Mouse (Mus musculus): ENCODE results near the gene 4930556J24Rik. TPM values are rescaled to one million over a fixed set of nuclear protein-coding genes. Genes with fewer than 3 reads are reported as not detected.

Gene 4930556J24Rik
- total and polyA plus RNA-seq, 3 experiments = 0.31 to 0.47 TPM; not detected in 1

GRCm38 (mm10) chr11:3963610-3964415, 12.8 kb downstream of the 4930556J24Rik start, which contains the start of gene Pes1 (continued):
- TF ChIP-seq TCF12 (IDR thresholded peaks at IDR 0.05; ENCODE audit: low read depth, low read length) (peak; percentile 40), SMC3 (IDR thresholded peaks at IDR 0.05; ENCODE audit: low read depth, low read length) (no peak), USF1 (IDR thresholded peaks at IDR 0.05; ENCODE audit: low read depth, low read length) (peak; percentile 92), MAZ (IDR thresholded peaks at IDR 0.05; ENCODE audit: low read depth, low read length) (peak; percentile 72; the same call in 1 of the 2 replicates), MAX (IDR thresholded peaks at IDR 0.05; ENCODE audit: low read length) (peak; percentile 100)

GRCm38 (mm10) chr11:3963155-3963554, 13.4 kb downstream of the 4930556J24Rik start:
- H3K9me3 ChIP-seq (replicated peaks; ENCODE audit: insufficient read depth, low read length) = no peaks in the 10 kb centered on the region
- H3K9ac ChIP-seq (ENCODE audit: control insufficient read depth, low read depth, low read length, poor library complexity, severe bottlenecking) = peak overlapping the region; percentile 71
- H3K27ac ChIP-seq (ENCODE audit: control insufficient read depth, low read depth, low read length) = peak overlapping the region; percentile 96
- DNase-seq (ENCODE audit: low read depth, low spot score) = no peak
- H3K4me3 ChIP-seq (ENCODE audit: control insufficient read depth in 1 of 2, insufficient read depth in 1 of 2, low read depth in 2 of 2, low read length in 2 of 2) = peak overlapping the region; percentile 37 to 93
- H3K79me2 ChIP-seq (ENCODE audit: control insufficient read depth, insufficient read depth, low read length, poor library complexity) = peaks cover 40% of the 10 kb centered on the region
- H3K27me3 ChIP-seq (ENCODE audit: control insufficient read depth in 1 of 2, insufficient read depth in 2 of 2, low read length in 2 of 2) = peaks cover 0 to 4% of the 10 kb centered on the region in 2 experiments; a peak in 2 of 4 replicates
- peaks cover 8 to 23% of the 10 kb centered on the region in 2 experiments for H3K36me3 ChIP-seq (ENCODE audit: control insufficient read depth in 1 of 2, insufficient read depth in 2 of 2, low read length in 2 of 2)
- TF ChIP-seq CHD1 (IDR thresholded peaks at IDR 0.05; ENCODE audit: low read depth, low read length) (no peak), NRF1 (IDR thresholded peaks at IDR 0.05; ENCODE audit: insufficient read depth, low read depth, low read length, poor library complexity, severe bottlenecking) (no peak), POLR2A (IDR thresholded peaks at IDR 0.05; ENCODE audit: control insufficient read depth in 1 of 2, insufficient read depth in 1 of 2, low read depth in 1 of 2, low read length in 2 of 2, poor library complexity in 1 of 2) (no peak), TAL1 (IDR thresholded peaks at IDR 0.05; ENCODE audit: low read length) (no peak), MAZ (IDR thresholded peaks at IDR 0.05; ENCODE audit: low read depth, low read length) (no peak), HCFC1 (IDR thresholded peaks at IDR 0.05; ENCODE audit: low read depth, low read length) (no peak), CTCF (IDR thresholded peaks at IDR 0.05 in 2 of 3, conservative IDR thresholded peaks at IDR 0.05 in 1 of 3; ENCODE audit: control insufficient read depth in 1 of 3, insufficient read depth in 1 of 3, low read depth in 2 of 3, low read length in 3 of 3, poor library complexity in 1 of 3, severe bottlenecking in 1 of 3) (no peak), ZNF384 (IDR thresholded peaks at IDR 0.05; ENCODE audit: low read depth, low read length) (no peak), POLR2AphosphoS2 (IDR thresholded peaks at IDR 0.05; ENCODE audit: low read length) (no peak), USF2 (IDR thresholded peaks at IDR 0.05; ENCODE audit: borderline replicate concordance in 1 of 2, insufficient read depth in 1 of 2, low read depth in 1 of 2, low read length in 2 of 2) (no peak), ZKSCAN1 (IDR thresholded peaks at IDR 0.05; ENCODE audit: low read depth, low read length) (no peak), JUND (IDR thresholded peaks at IDR 0.05; ENCODE audit: low read depth, low read length) (no peak)
- H3K4me1 ChIP-seq (ENCODE audit: control insufficient read depth in 1 of 2, insufficient read depth in 2 of 2, low read length in 2 of 2) = peaks cover 10 to 19% of the 10 kb centered on the region in 2 experiments

GRCm38 (mm10) chr11:3961761-3962160, 14.8 kb downstream of the 4930556J24Rik start:
- Histone ChIP-seq H3K4me3 (ENCODE audit: control insufficient read depth in 1 of 2, insufficient read depth in 1 of 2, low read depth in 2 of 2, low read length in 2 of 2) (no peak overlapping the region), H3K27ac (ENCODE audit: control insufficient read depth, low read depth, low read length) (no peak overlapping the region), H3K79me2 (ENCODE audit: control insufficient read depth, insufficient read depth, low read length, poor library complexity) (peaks cover 28% of the 10 kb centered on the region), H3K27me3 (ENCODE audit: control insufficient read depth in 1 of 2, insufficient read depth in 2 of 2, low read length in 2 of 2) (peaks cover 3 to 8% of the 10 kb centered on the region in 2 experiments), H3K36me3 (ENCODE audit: control insufficient read depth in 1 of 2, insufficient read depth in 2 of 2, low read length in 2 of 2) (peaks cover 2 to 20% of the 10 kb centered on the region in 2 experiments), H3K9me3 (replicated peaks; ENCODE audit: insufficient read depth, low read length) (no peaks in the 10 kb centered on the region), H3K4me1 (ENCODE audit: control insufficient read depth in 1 of 2, insufficient read depth in 2 of 2, low read length in 2 of 2) (peaks cover 10 to 19% of the 10 kb centered on the region in 2 experiments), H3K9ac (ENCODE audit: control insufficient read depth, low read depth, low read length, poor library complexity, severe bottlenecking) (no peak overlapping the region)
- DNase-seq (ENCODE audit: low read depth, low spot score) = no peak
- TF ChIP-seq GATA1 (IDR thresholded peaks at IDR 0.05; ENCODE audit: low read depth, low read length) (no peak), JUND (IDR thresholded peaks at IDR 0.05; ENCODE audit: low read depth, low read length) (no peak), NELFE (IDR thresholded peaks at IDR 0.05; ENCODE audit: low read depth, low read length) (no peak), CHD2 (IDR thresholded peaks at IDR 0.05; ENCODE audit: low read length) (no peak), ZC3H11A (IDR thresholded peaks at IDR 0.05; ENCODE audit: low read depth, low read length) (no peak), RAD21 (IDR thresholded peaks at IDR 0.05; ENCODE audit: low read depth, low read length) (no peak), ZMIZ1 (IDR thresholded peaks at IDR 0.05; ENCODE audit: low read depth, low read length) (no peak), RCOR1 (IDR thresholded peaks at IDR 0.05; ENCODE audit: low read depth, low read length) (no peak), NRF1 (IDR thresholded peaks at IDR 0.05; ENCODE audit: insufficient read depth, low read depth, low read length, poor library complexity, severe bottlenecking) (no peak), EP300 (IDR thresholded peaks at IDR 0.05; ENCODE audit: low read depth in 1 of 2, low read length in 2 of 2) (no peak), CHD1 (IDR thresholded peaks at IDR 0.05; ENCODE audit: low read depth, low read length) (no peak), ETS1 (IDR thresholded peaks at IDR 0.05; ENCODE audit: low read depth, low read length) (no peak), MXI1 (IDR thresholded peaks at IDR 0.05; ENCODE audit: low read depth, low read length) (no peak), BHLHE40 (IDR thresholded peaks at IDR 0.05; ENCODE audit: borderline replicate concordance, low read depth, low read length) (no peak), UBTF (IDR thresholded peaks at IDR 0.05; ENCODE audit: borderline replicate concordance, insufficient read depth, low read depth, low read length) (no peak)

Measured in MEL (cell line).